Mouse (Mus musculus): ENCODE measurements at regions not wholly inside any gene's neighbourhood (a gene's known extent, or its start where the extent isn't known, plus 50 kb on each side); places are given as distances from the start of the nearest gene placed in this dataset.
A peak's percentile ranks its signal among the peaks of the same experiment; 100 is the strongest.

DNA sequence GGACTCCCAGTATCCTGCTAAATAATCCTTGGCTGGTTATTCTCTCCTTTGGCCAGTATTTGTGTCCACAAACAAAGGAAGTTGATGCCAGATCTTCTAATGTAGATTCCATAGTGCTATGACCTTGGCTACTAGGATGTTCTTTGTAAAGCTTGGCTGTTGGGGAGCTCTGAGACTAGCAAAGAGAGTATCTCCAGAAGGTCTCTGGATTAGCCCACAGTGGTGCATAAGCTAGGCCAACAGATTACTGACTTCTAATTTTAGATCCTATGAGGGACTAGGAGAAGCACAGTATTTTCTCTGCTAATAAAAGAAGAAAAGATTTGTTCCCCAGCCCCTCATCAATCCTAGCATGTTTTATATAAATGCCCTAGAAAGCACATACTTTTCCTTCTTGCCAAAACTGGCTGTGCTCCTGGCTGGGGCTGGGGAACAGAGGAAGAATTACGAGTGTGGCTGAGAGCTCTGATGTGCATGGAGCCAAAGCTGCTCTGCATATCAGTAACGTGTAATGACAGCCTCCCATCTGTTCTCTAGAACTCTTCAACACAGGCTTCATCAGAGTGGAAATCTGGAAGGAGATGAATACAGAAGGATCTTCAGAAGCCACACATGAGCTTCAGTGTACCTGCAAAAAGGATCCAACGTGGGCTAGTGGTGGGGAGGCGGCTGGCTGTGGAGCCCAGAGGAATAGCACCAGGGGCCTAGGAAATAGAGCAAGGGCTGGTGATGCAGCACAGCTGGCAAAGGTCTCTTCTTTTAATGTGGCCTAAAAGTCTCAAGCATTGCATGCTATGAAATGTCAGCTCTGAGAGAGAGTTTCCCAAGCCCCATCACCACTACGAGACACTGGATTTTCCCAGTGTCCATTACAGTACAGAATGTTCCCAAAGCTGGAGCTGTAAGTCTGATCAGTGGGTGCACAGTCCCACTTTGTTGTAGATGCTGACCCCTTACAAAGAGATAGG, 283.0 kb upstream of the Plxna2 start:
- WGBS = 82% methylated on average over 5 of the region's 5 CpGs
- Histone ChIP-seq H3K27me3 (ENCODE audit: control insufficient read depth, insufficient read depth, low read length) (no peaks in the 10 kb centered on the region), H3K9ac (ENCODE audit: low read length) (no peak overlapping the region), H3K27ac (ENCODE audit: low read depth, low read length) (no peak overlapping the region), H3K9me3 (ENCODE audit: control insufficient read depth, low read length) (no peaks in the 10 kb centered on the region), H3K4me1 (replicated peaks; ENCODE audit: control insufficient read depth, insufficient read depth, low read length) (no peaks in the 10 kb centered on the region), H3K4me3 (ENCODE audit: low read depth, low read length) (no peak overlapping the region), H3K36me3 (ENCODE audit: control insufficient read depth, insufficient read depth, low read length) (no peaks in the 10 kb centered on the region), H3K4me2 (ENCODE audit: low read depth, low read length, severe bottlenecking) (no peak overlapping the region)
- ATAC-seq (replicated peaks; ENCODE audit: low FRiP score) = no peak
- no peak for DNase-seq (ENCODE audit: low spot score)

DNA sequence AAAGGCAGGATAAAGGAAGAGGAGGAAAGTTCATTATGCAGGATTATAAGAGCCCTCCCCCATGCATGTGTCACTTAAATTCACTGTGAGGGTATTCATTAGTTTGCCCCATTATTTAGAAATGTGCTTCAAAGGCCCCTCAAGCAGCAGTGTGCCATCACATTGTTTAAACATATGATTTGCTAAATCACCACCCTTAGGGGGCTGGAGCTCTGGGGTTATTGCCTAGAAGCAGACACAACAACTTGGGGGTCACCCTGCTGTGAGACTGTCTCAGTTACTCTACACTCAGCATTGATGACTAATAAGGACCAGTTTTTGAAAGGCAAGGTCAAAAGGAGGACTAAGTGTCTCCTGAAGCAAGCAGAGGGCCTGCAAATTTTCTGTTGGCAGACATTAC, 285.4 kb upstream of the Plxna2 start:
- no peak overlapping the region for H3K27ac ChIP-seq (ENCODE audit: low read depth, low read length)
- ATAC-seq (replicated peaks; ENCODE audit: low FRiP score) (peak; percentile 55), DNase-seq (ENCODE audit: low spot score) (no peak)

DNA sequence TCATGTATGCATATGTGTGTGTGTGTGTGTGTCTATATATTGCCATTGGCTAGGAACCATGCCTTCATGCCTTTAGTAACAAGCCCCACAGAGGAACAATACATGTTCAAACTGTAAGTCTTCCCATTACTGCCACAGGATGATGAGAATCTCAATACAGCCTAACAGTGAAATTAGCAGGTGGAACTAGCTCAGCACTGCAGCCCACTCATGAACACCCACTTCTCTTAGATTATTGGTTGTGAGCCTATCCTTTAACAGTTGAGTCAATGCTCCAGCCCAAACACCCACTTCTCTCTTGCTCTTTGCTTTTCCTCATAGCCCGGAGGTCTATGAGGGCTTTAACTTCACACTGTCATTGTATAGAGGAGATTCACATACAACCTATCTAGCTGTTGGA, 287.5 kb upstream of the Plxna2 start:
- H3K36me3 ChIP-seq (ENCODE audit: control insufficient read depth, insufficient read depth, low read length) = no peaks in the 10 kb centered on the region
- no peaks in the 10 kb centered on the region for H3K27me3 ChIP-seq (ENCODE audit: control insufficient read depth, insufficient read depth, low read length)
- no peaks in the 10 kb centered on the region for H3K4me1 ChIP-seq (replicated peaks; ENCODE audit: control insufficient read depth, insufficient read depth, low read length)
- H3K4me3 ChIP-seq (ENCODE audit: low read depth, low read length) = no peak overlapping the region
- H3K27ac ChIP-seq (ENCODE audit: low read depth, low read length) = no peak overlapping the region
- H3K4me2 ChIP-seq (ENCODE audit: low read depth, low read length, severe bottlenecking) = no peak overlapping the region
- H3K9ac ChIP-seq (ENCODE audit: low read length) = no peak overlapping the region
- no peaks in the 10 kb centered on the region for H3K9me3 ChIP-seq (ENCODE audit: control insufficient read depth, low read length)
- WGBS = 93% methylated on average over 1 of the region's 1 CpGs
- DNase-seq (ENCODE audit: low spot score) (no peak), ATAC-seq (replicated peaks; ENCODE audit: low FRiP score) (no peak)

More for the DNA sequence above, 285.4 kb upstream of the Plxna2 start:
- no peaks in the 10 kb centered on the region for H3K36me3 ChIP-seq (ENCODE audit: control insufficient read depth, insufficient read depth, low read length)
- no peaks in the 10 kb centered on the region for H3K27me3 ChIP-seq (ENCODE audit: control insufficient read depth, insufficient read depth, low read length)
- H3K4me1 ChIP-seq (replicated peaks; ENCODE audit: control insufficient read depth, insufficient read depth, low read length) = no peaks in the 10 kb centered on the region
- H3K9me3 ChIP-seq (ENCODE audit: control insufficient read depth, low read length) = no peaks in the 10 kb centered on the region
- H3K4me3 ChIP-seq (ENCODE audit: low read depth, low read length) = no peak overlapping the region
- no peak overlapping the region for H3K9ac ChIP-seq (ENCODE audit: low read length)
- H3K4me2 ChIP-seq (ENCODE audit: low read depth, low read length, severe bottlenecking) = no peak overlapping the region

DNA sequence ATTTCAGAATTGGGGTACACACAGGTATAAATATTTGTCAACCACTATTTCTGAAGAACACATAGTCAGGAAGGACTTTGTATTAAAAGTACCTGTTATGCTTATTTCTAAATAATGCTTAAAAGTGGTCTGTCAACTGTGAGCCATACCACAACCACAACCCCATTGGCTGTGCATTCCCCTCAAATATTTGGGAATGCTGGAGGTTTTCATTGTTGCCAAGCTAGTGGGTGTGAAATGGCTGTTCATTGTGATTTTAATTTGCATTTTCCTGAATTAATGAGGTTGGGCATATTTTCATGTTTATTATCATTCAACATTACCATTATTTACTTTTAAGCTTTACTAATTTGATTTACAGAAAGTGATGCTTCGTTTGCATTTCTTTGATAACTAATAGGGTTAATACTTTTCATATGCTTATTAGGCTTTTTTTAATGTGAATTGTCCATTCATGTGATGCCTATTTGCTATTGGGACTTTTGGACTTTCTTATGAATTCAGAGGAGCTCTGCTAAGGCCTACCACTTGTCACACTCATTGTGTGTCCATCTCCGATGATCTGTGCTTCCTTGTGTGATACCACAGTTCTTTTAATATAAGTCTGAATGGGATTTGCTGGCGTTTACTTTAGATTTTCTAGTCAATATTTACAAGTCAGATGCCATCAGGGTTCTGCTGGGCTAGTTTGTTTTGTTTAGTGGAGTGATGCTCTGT, 297.5 kb upstream of the Plxna2 start:
- Histone ChIP-seq H3K4me1 (replicated peaks; ENCODE audit: control insufficient read depth, insufficient read depth, low read length) (no peaks in the 10 kb centered on the region), H3K27me3 (ENCODE audit: control insufficient read depth, insufficient read depth, low read length) (no peaks in the 10 kb centered on the region), H3K4me2 (ENCODE audit: low read depth, low read length, severe bottlenecking) (no peak overlapping the region), H3K36me3 (ENCODE audit: control insufficient read depth, insufficient read depth, low read length) (no peaks in the 10 kb centered on the region), H3K4me3 (ENCODE audit: low read depth, low read length) (no peak overlapping the region), H3K9me3 (ENCODE audit: control insufficient read depth, low read length) (no peaks in the 10 kb centered on the region), H3K27ac (ENCODE audit: low read depth, low read length) (no peak overlapping the region), H3K9ac (ENCODE audit: low read length) (no peak overlapping the region)
- DNase-seq (ENCODE audit: low spot score) (no peak), ATAC-seq (replicated peaks; ENCODE audit: low FRiP score) (no peak)
- 69% methylated on average over 3 of the region's 3 CpGs for WGBS

GRCm38 (mm10) chr1:194318351-194318750, 299.7 kb upstream of the Plxna2 start:
- no peak for ATAC-seq (replicated peaks; ENCODE audit: low FRiP score)
- no peak for DNase-seq (ENCODE audit: low spot score)
- Histone ChIP-seq H3K36me3 (ENCODE audit: control insufficient read depth, insufficient read depth, low read length) (no peaks in the 10 kb centered on the region), H3K9me3 (ENCODE audit: control insufficient read depth, low read length) (no peaks in the 10 kb centered on the region), H3K4me1 (replicated peaks; ENCODE audit: control insufficient read depth, insufficient read depth, low read length) (no peaks in the 10 kb centered on the region), H3K4me3 (ENCODE audit: low read depth, low read length) (no peak overlapping the region), H3K27ac (ENCODE audit: low read depth, low read length) (no peak overlapping the region), H3K9ac (ENCODE audit: low read length) (no peak overlapping the region), H3K4me2 (ENCODE audit: low read depth, low read length, severe bottlenecking) (no peak overlapping the region), H3K27me3 (ENCODE audit: control insufficient read depth, insufficient read depth, low read length) (no peaks in the 10 kb centered on the region)

- Histone ChIP-seq H3K9ac (ENCODE audit: low read length) (no peak overlapping the region), H3K4me1 (replicated peaks; ENCODE audit: control insufficient read depth, insufficient read depth, low read length) (no peaks in the 10 kb centered on the region), H3K9me3 (ENCODE audit: control insufficient read depth, low read length) (no peaks in the 10 kb centered on the region), H3K27me3 (ENCODE audit: control insufficient read depth, insufficient read depth, low read length) (no peaks in the 10 kb centered on the region), H3K4me2 (ENCODE audit: low read depth, low read length, severe bottlenecking) (no peak overlapping the region), H3K27ac (ENCODE audit: low read depth, low read length) (no peak overlapping the region), H3K4me3 (ENCODE audit: low read depth, low read length) (no peak overlapping the region), H3K36me3 (ENCODE audit: control insufficient read depth, insufficient read depth, low read length) (no peaks in the 10 kb centered on the region)
- DNase-seq (ENCODE audit: low spot score) (no peak), ATAC-seq (replicated peaks; ENCODE audit: low FRiP score) (no peak)
- 86% methylated on average over 2 of the region's 2 CpGs for WGBS
These were observed 302.4 kb upstream of the Plxna2 start for GRCm38 (mm10) chr1:194315593-194315992.

DNA sequence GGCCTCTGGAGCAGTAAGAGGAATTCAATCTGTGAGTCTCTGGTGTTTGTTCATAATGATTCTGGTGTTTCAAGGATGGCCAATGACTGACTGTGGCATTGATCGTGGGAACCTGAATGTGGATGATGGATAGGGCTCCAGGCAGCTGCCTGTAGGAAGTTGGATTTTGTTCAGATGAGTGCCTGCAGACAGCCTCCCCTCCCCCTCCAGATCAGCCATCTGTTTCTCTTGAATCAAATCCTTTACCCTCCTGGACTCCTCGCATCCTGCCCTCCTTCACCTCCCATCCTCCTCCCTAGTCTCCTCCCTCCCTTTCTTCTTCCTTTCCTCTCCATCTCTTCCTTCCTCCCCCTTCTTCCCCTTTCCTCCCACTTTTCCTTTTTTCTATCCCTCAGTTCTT, 307.6 kb upstream of the Plxna2 start:
- 31% methylated on average over 2 of the region's 2 CpGs for WGBS
- Histone ChIP-seq H3K4me3 (ENCODE audit: low read depth, low read length) (no peak overlapping the region), H3K4me2 (ENCODE audit: low read depth, low read length, severe bottlenecking) (no peak overlapping the region), H3K27ac (ENCODE audit: low read depth, low read length) (no peak overlapping the region), H3K36me3 (ENCODE audit: control insufficient read depth, insufficient read depth, low read length) (no peaks in the 10 kb centered on the region), H3K4me1 (replicated peaks; ENCODE audit: control insufficient read depth, insufficient read depth, low read length) (0 out of 2 replicates have a peak, but pooled peaks cover 2% of the 10 kb centered on the region), H3K27me3 (ENCODE audit: control insufficient read depth, insufficient read depth, low read length) (no peaks in the 10 kb centered on the region), H3K9me3 (ENCODE audit: control insufficient read depth, low read length) (no peaks in the 10 kb centered on the region), H3K9ac (ENCODE audit: low read length) (no peak overlapping the region)
- ATAC-seq (replicated peaks; ENCODE audit: low FRiP score) (peak; percentile 64), DNase-seq (ENCODE audit: low spot score) (peak; percentile 51)

GRCm38 (mm10) chr1:194308648-194309047, 309.4 kb upstream of the Plxna2 start:
- ATAC-seq (replicated peaks; ENCODE audit: low FRiP score) = no peak
- 90% methylated on average over 3 of the region's 3 CpGs for WGBS
- H3K4me1 ChIP-seq (replicated peaks; ENCODE audit: control insufficient read depth, insufficient read depth, low read length) = 0 out of 2 replicates have a peak, but pooled peaks cover 2% of the 10 kb centered on the region

More at GRCm38 (mm10) chr1:194308648-194309047, 309.4 kb upstream of the Plxna2 start:
- Histone ChIP-seq H3K4me2 (ENCODE audit: low read depth, low read length, severe bottlenecking) (no peak overlapping the region), H3K9ac (ENCODE audit: low read length) (no peak overlapping the region), H3K4me3 (ENCODE audit: low read depth, low read length) (no peak overlapping the region), H3K36me3 (ENCODE audit: control insufficient read depth, insufficient read depth, low read length) (no peaks in the 10 kb centered on the region), H3K27ac (ENCODE audit: low read depth, low read length) (no peak overlapping the region), H3K9me3 (ENCODE audit: control insufficient read depth, low read length) (no peaks in the 10 kb centered on the region), H3K27me3 (ENCODE audit: control insufficient read depth, insufficient read depth, low read length) (no peaks in the 10 kb centered on the region)
- DNase-seq (ENCODE audit: low spot score) = no peak

Measured in forebrain, embryonic 11.5 days (tissue).